In the genomic region with DNA sequence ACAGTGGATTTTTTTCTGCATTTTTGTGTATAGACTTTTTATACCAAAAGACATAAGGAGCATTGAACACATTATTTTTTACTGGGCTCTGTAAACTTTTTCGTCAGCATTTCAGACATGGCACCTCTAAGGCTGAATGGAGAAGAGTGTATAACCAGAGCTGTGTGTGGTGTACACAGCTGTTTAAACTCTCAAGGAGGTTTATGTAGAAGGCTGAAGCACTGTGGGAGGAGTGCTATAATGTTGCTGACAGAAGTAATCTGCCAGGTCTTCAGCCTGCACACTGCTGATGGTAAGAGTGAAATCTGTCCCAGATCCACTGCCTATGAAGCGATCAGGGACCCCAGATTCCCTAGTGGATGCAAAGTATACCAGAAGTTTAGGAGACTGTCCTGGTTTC, we compare ENCODE assay signal across 6 mouse cellular contexts.
A peak's percentile ranks its signal among the peaks of the same experiment; 100 is the strongest.
ATAC-seq lines count a peak whose summit lies in the region.
"Not testable (repeated sequence)": the region's sequence is repeated elsewhere in the genome, so short reads cannot be mapped to it uniquely, and the experiment has no call there.

No protein-coding gene starts in this region.

- H3K27ac ChIP-seq in intestine, embryonic 16.5 days (ENCODE audit: low read length); kidney, embryonic 16.5 days (ENCODE audit: low read length); limb, embryonic 13.5 days; lung, embryonic 15.5 days; stomach, embryonic 16.5 days (ENCODE audit: low read length): not testable (repeated sequence)

- H3K9ac ChIP-seq in intestine, embryonic 16.5 days (ENCODE audit: low read depth, low read length); kidney, embryonic 16.5 days (replicated peaks; ENCODE audit: low read length); limb, embryonic 13.5 days; lung, embryonic 15.5 days; stomach, embryonic 16.5 days (ENCODE audit: low read length): not testable (repeated sequence)

- ATAC-seq in frontal cortex, adult (ENCODE audit: low TSS enrichment) = 0 out of 2 replicates have a peak, but pooled peaks have one; percentile 64
- peak; percentile 79 for ATAC-seq in intestine, embryonic 16.5 days
- peak; percentile 92 for ATAC-seq in kidney, embryonic 16.5 days (ENCODE audit: low FRiP score, low TSS enrichment)
- peak; percentile 88 for ATAC-seq in limb, embryonic 13.5 days (ENCODE audit: low FRiP score, low read depth)
- ATAC-seq in lung, embryonic 15.5 days (ENCODE audit: borderline replicate concordance, extremely low read depth, low FRiP score, low TSS enrichment) = peak; percentile 49; the same call in 1 of the 2 replicates
- ATAC-seq in stomach, embryonic 16.5 days (ENCODE audit: insufficient read depth, low FRiP score) = peak; percentile 64

- H3K36me3 ChIP-seq in intestine, embryonic 16.5 days (ENCODE audit: control insufficient read depth, insufficient read depth, low read length); kidney, embryonic 16.5 days (ENCODE audit: insufficient read depth, low read length); limb, embryonic 13.5 days; lung, embryonic 15.5 days; stomach, embryonic 16.5 days (ENCODE audit: control insufficient read depth, insufficient read depth, low read length): not testable (repeated sequence)

- H3K27me3 ChIP-seq in intestine, embryonic 16.5 days (replicated peaks; ENCODE audit: control insufficient read depth, insufficient read depth, low read length); kidney, embryonic 16.5 days (ENCODE audit: insufficient read depth, low read length); limb, embryonic 13.5 days; lung, embryonic 15.5 days; stomach, embryonic 16.5 days (ENCODE audit: control insufficient read depth, insufficient read depth, low read length): not testable (repeated sequence)

- H3K4me1 ChIP-seq in intestine, embryonic 16.5 days (ENCODE audit: control insufficient read depth, insufficient read depth, low read length); kidney, embryonic 16.5 days (ENCODE audit: insufficient read depth, low read length); limb, embryonic 13.5 days; lung, embryonic 15.5 days; stomach, embryonic 16.5 days (ENCODE audit: control insufficient read depth, insufficient read depth, low read length): not testable (repeated sequence)

- H3K9me3 ChIP-seq in intestine, embryonic 16.5 days (ENCODE audit: control insufficient read depth, low read length); kidney, embryonic 16.5 days (ENCODE audit: low read length); limb, embryonic 13.5 days; lung, embryonic 15.5 days; stomach, embryonic 16.5 days (replicated peaks; ENCODE audit: control insufficient read depth, low read length): not testable (repeated sequence)

- H3K4me2 ChIP-seq in intestine, embryonic 16.5 days (ENCODE audit: low read depth, low read length); kidney, embryonic 16.5 days (replicated peaks; ENCODE audit: low read depth, low read length); limb, embryonic 13.5 days (replicated peaks); lung, embryonic 15.5 days; stomach, embryonic 16.5 days (ENCODE audit: low read depth, low read length): not testable (repeated sequence)

- H3K4me3 ChIP-seq in intestine, embryonic 16.5 days (ENCODE audit: low read length); kidney, embryonic 16.5 days (ENCODE audit: low read length); limb, embryonic 13.5 days; lung, embryonic 15.5 days; stomach, embryonic 16.5 days (replicated peaks; ENCODE audit: low read length): not testable (repeated sequence)

- 46% methylated on average over 2 of the region's 2 CpGs for WGBS in intestine, embryonic 16.5 days
- 33% methylated on average over 2 of the region's 2 CpGs for WGBS in kidney, embryonic 16.5 days
- WGBS in limb, embryonic 13.5 days = 48% methylated on average over 2 of the region's 2 CpGs
- WGBS in lung, embryonic 15.5 days = 26% methylated on average over 2 of the region's 2 CpGs
- 23% methylated on average over 2 of the region's 2 CpGs for WGBS in stomach, embryonic 16.5 days
